Mouse (Mus musculus) intestine, embryonic 14.5 days (tissue): ENCODE data around the gene Ubr4. TPM values are rescaled to one million over a fixed set of nuclear protein-coding genes. Genes with fewer than 3 reads are reported as not detected.

Experiments
- ATAC-seq: fragments of 200-750 bp; cut with Nextera tagmentation; replicated peaks from 2 replicates; pipeline ENCODE4 v1.8.0; 2017; ENCODE audit warnings: low read depth, moderate number of reproducible peaks, moderate TSS enrichment, moderate library complexity; ENCODE audit not compliant: low FRiP score, low TSS enrichment
- DNase-seq: peaks from one replicate; pipeline ENCODE4 v3.0.0-alpha.2; 2018; ENCODE audit warnings: low spot score
- H3K27ac ChIP-seq: fragments of 300-500 bp; sonication (generic); 2 replicates; pipeline ENCODE4 v1.5.1; 2014; ENCODE audit warnings: low read depth, mild to moderate bottlenecking, control low read depth
- H3K27me3 ChIP-seq: fragments of 300-500 bp; sonication (generic); replicated peaks from 2 replicates; pipeline ENCODE4 v1.6.1; 2014; ENCODE audit warnings: low read length, control low read depth; ENCODE audit not compliant: control insufficient read depth, insufficient read depth
- H3K36me3 ChIP-seq: fragments of 300-500 bp; sonication (generic); 2 replicates; pipeline ENCODE4 v1.6.1; 2014; ENCODE audit warnings: low read length, control low read depth; ENCODE audit not compliant: control insufficient read depth, insufficient read depth
- H3K4me1 ChIP-seq: fragments of 300-500 bp; sonication (generic); replicated peaks from 2 replicates; pipeline ENCODE4 v1.6.1; 2014; ENCODE audit warnings: low read length, control low read depth, mixed read lengths; ENCODE audit not compliant: control insufficient read depth, insufficient read depth
- H3K4me2 ChIP-seq: fragments of 300-500 bp; sonication (generic); 2 replicates; pipeline ENCODE4 v1.6.1; 2014; ENCODE audit warnings: low read length
- H3K4me3 ChIP-seq: fragments of 300-500 bp; sonication (generic); 2 replicates; pipeline ENCODE4 v1.5.1; 2014; ENCODE audit warnings: low read depth, low read length, control low read depth, mixed read lengths
- H3K9ac ChIP-seq: fragments of 300-500 bp; sonication (generic); 2 replicates; pipeline ENCODE4 v1.6.1; 2014; ENCODE audit warnings: mild to moderate bottlenecking, low read length
- H3K9me3 ChIP-seq: fragments of 300-500 bp; sonication (generic); 2 replicates; pipeline ENCODE4 v1.6.1; 2016; ENCODE audit warnings: low read length, control low read depth; ENCODE audit not compliant: control insufficient read depth
- WGBS: fragments of 180-500 bp; shearing (Covaris S2); extraction: QIAGEN DNeasy Blood & Tissue Kit; methylation state at CpG from one replicate; pipeline ENCODE4 v1.1.7; 2014; 5-methylcytosine and 5-hydroxymethylcytosine counted together
- polyA plus RNA-seq: library from polyadenylated mRNA; unstranded; fragments of >200 nt; fragmentation: Nextera tagmentation; extraction: Ambion mirVana; gene quantifications from 2 replicates; pipeline ENCODE4 v1.2.1, GENCODE M21; 2014

The Ubr4 gene
- polyA plus RNA-seq, 1 experiment from 2014 or later = 76.6 TPM

GRCm38 (mm10) chr4:139386869-139387319, 34.5 kb downstream of the Ubr4 start:
- peaks cover 22% of the 10 kb centered on the region for H3K36me3 ChIP-seq
- 16% methylated on average over 6 of the region's 6 CpGs for WGBS
- H3K4me2 ChIP-seq = peak overlapping the region; percentile 35
- DNase-seq = peak; percentile 67
- peak; percentile 73 for ATAC-seq
- H3K27me3 ChIP-seq = no peaks in the 10 kb centered on the region
- no peaks in the 10 kb centered on the region for H3K9me3 ChIP-seq
- H3K9ac ChIP-seq = no peak overlapping the region
- H3K4me3 ChIP-seq = no peak overlapping the region
- peak overlapping the region; percentile 51 for H3K27ac ChIP-seq
- H3K4me1 ChIP-seq = peaks cover 28% of the 10 kb centered on the region

GRCm38 (mm10) chr4:139389557-139389956, 37.1 kb downstream of the Ubr4 start:
- no peaks in the 10 kb centered on the region for H3K9me3 ChIP-seq
- no peak overlapping the region for H3K4me3 ChIP-seq
- H3K27me3 ChIP-seq = no peaks in the 10 kb centered on the region
- no peak overlapping the region for H3K9ac ChIP-seq
- ATAC-seq = no peak
- peaks cover 45% of the 10 kb centered on the region for H3K36me3 ChIP-seq
- H3K4me2 ChIP-seq = no peak overlapping the region
- 86% methylated on average over 4 of the region's 4 CpGs for WGBS
- no peak overlapping the region for H3K27ac ChIP-seq
- DNase-seq = no peak
- peaks cover 23% of the 10 kb centered on the region for H3K4me1 ChIP-seq

- Histone ChIP-seq H3K4me2 (no peak overlapping the region), H3K4me1 (no peaks in the 10 kb centered on the region), H3K27me3 (no peaks in the 10 kb centered on the region), H3K9me3 (no peaks in the 10 kb centered on the region), H3K4me3 (no peak overlapping the region), H3K27ac (no peak overlapping the region), H3K9ac (no peak overlapping the region), H3K36me3 (peaks cover 91% of the 10 kb centered on the region)
- 0 out of 2 replicates have a peak, but pooled peaks have one; percentile 62 for ATAC-seq
- no peak for DNase-seq
- 38% methylated on average over 2 of the region's 2 CpGs for WGBS
These were observed 43.0 kb downstream of the Ubr4 start for GRCm38 (mm10) chr4:139395431-139395830.

- Histone ChIP-seq H3K27me3 (no peaks in the 10 kb centered on the region), H3K4me1 (no peaks in the 10 kb centered on the region), H3K36me3 (peaks cover 93% of the 10 kb centered on the region), H3K27ac (no peak overlapping the region), H3K4me2 (no peak overlapping the region), H3K9ac (no peak overlapping the region), H3K9me3 (no peaks in the 10 kb centered on the region), H3K4me3 (no peak overlapping the region)
- ATAC-seq = no peak
- 79% methylated on average over 5 of the region's 5 CpGs for WGBS
- no peak for DNase-seq
These were observed 48.1 kb downstream of the Ubr4 start for GRCm38 (mm10) chr4:139400487-139400886.

- WGBS = 80% methylated on average over 14 of the region's 14 CpGs
- Histone ChIP-seq H3K9ac (no peak overlapping the region), H3K4me1 (no peaks in the 10 kb centered on the region), H3K27me3 (no peaks in the 10 kb centered on the region), H3K4me2 (no peak overlapping the region), H3K4me3 (no peak overlapping the region), H3K9me3 (no peaks in the 10 kb centered on the region), H3K27ac (no peak overlapping the region), H3K36me3 (peaks cover 96% of the 10 kb centered on the region)
- no peak for DNase-seq
- no peak for ATAC-seq
These were observed 50.8 kb downstream of the Ubr4 start for GRCm38 (mm10) chr4:139403214-139403613.

- peaks cover 100% of the 10 kb centered on the region for H3K36me3 ChIP-seq
These were observed 58.9 kb downstream of the Ubr4 start for GRCm38 (mm10) chr4:139411351-139411750.

GRCm38 (mm10) chr4:139417868-139418267, 65.5 kb downstream of the Ubr4 start:
- 87% methylated on average over 1 of the region's 1 CpGs for WGBS
- H3K36me3 ChIP-seq = peaks cover 98% of the 10 kb centered on the region
- no peak for ATAC-seq

More at GRCm38 (mm10) chr4:139411351-139411750, 58.9 kb downstream of the Ubr4 start:
- WGBS = 90% methylated on average over 3 of the region's 3 CpGs
- ATAC-seq = no peak
- no peak for DNase-seq
- Histone ChIP-seq H3K9ac (no peak overlapping the region), H3K4me1 (no peaks in the 10 kb centered on the region), H3K27ac (no peak overlapping the region), H3K4me2 (no peak overlapping the region), H3K4me3 (no peak overlapping the region), H3K27me3 (no peaks in the 10 kb centered on the region), H3K9me3 (no peaks in the 10 kb centered on the region)

GRCm38 (mm10) chr4:139421621-139422020, 69.2 kb downstream of the Ubr4 start:
- Histone ChIP-seq H3K9ac (no peak overlapping the region), H3K4me1 (no peaks in the 10 kb centered on the region), H3K36me3 (peaks cover 98% of the 10 kb centered on the region), H3K27me3 (no peaks in the 10 kb centered on the region), H3K4me2 (no peak overlapping the region), H3K27ac (no peak overlapping the region), H3K9me3 (no peaks in the 10 kb centered on the region), H3K4me3 (no peak overlapping the region)
- DNase-seq = no peak
- no peak for ATAC-seq
- WGBS = 93% methylated on average over 7 of the region's 7 CpGs

More at GRCm38 (mm10) chr4:139417868-139418267, 65.5 kb downstream of the Ubr4 start:
- H3K4me1 ChIP-seq = no peaks in the 10 kb centered on the region
- no peak overlapping the region for H3K4me2 ChIP-seq
- H3K4me3 ChIP-seq = no peak overlapping the region
- H3K9ac ChIP-seq = no peak overlapping the region
- no peaks in the 10 kb centered on the region for H3K27me3 ChIP-seq
- DNase-seq = no peak
- no peak overlapping the region for H3K27ac ChIP-seq
- no peaks in the 10 kb centered on the region for H3K9me3 ChIP-seq

GRCm38 (mm10) chr4:139422409-139422808, 70.0 kb downstream of the Ubr4 start:
- WGBS = 89% methylated on average over 2 of the region's 2 CpGs
- Histone ChIP-seq H3K27ac (no peak overlapping the region), H3K9ac (no peak overlapping the region), H3K9me3 (no peaks in the 10 kb centered on the region), H3K27me3 (no peaks in the 10 kb centered on the region), H3K4me3 (no peak overlapping the region), H3K36me3 (peaks cover 98% of the 10 kb centered on the region), H3K4me1 (no peaks in the 10 kb centered on the region), H3K4me2 (no peak overlapping the region)
- DNase-seq (no peak), ATAC-seq (no peak)
